Mouse (Mus musculus) granulocyte monocyte progenitor cell, adult 5-6 weeks (primary cell): Measurements from ENCODE around the gene Zfp3. TPM values are rescaled to one million over a fixed set of nuclear protein-coding genes. Genes with fewer than 3 reads are reported as not detected.
"Not testable (repeated sequence)": the region's sequence is repeated elsewhere in the genome, so short reads cannot be mapped to it uniquely, and the experiment has no call there.

Experiments
- ATAC-seq: replicated peaks from 2 replicates; pipeline ENCODE4 v1.8.0; 2016; ENCODE audit warnings: mild to moderate bottlenecking, moderate TSS enrichment, inconsistent platforms; ENCODE audit not compliant: poor library complexity, severe bottlenecking
- total RNA-seq, 2 experiments: library from RNA; stranded (forward) in 1 of 2; stranded (reverse) in 1 of 2; fragments of 200-712, 200-1000 nt in 1 of 2; fragments of >200 nt in 1 of 2; fragmentation: Nextera tagmentation in 1 of 2; gene quantifications; 2 replicates each; pipeline ENCODE4 v1.2.3; 2014 to 2017

Zfp3 gene
- total RNA-seq, 2 experiments from 2014 or later, result 0.26 to 2.1 TPM

GRCm38 (mm10) chr11:70754958-70755357 lies 9.1 kb upstream of the Zfp3 start:
- ATAC-seq, result no peak

GRCm38 (mm10) chr11:70755645-70756044 lies 8.4 kb upstream of the Zfp3 start:
- ATAC-seq, result peak; percentile 92

DNA sequence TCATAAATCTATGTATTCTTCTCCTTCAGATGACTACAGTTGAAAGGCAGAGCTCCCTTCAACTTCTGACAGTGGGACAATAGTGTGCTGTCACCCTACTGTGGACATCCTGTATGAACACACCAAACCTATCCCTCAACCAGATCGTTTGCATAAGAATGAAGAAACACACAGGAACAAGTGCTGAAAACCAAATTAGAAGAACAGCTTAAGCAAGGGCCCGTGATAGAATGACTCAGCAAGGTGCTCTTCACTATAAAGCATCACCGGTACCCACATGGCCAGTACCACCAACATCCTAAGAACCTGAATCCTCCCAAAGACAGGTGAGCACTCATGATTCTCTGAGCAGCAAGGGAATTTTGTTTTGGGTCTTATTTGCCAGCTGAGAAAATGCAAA lies 3.6 kb upstream of the Zfp3 start:
- ATAC-seq, result peak; percentile 29; the same call in 1 of the 2 replicates

DNA sequence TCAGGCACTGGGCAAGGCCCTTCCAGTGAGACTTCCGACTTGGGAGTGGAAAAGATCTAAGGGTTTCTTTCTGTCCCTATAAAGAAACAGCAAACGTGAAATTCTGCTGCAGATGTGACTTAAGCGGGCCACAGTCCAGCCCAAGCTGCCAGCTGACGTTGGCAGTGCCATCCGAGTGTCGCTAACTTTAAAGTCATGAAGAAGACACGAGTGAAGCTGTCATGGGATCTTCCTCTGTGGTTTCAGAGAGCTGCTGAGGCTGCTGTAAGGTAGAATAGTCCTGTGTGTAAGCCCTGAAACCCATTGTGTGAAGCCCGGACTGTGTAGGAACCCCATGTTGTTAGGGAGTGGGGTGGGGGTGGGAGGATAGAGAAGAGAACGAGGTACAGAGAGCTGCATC lies 1.4 kb upstream of the Zfp3 start:
- no peak for ATAC-seq

DNA sequence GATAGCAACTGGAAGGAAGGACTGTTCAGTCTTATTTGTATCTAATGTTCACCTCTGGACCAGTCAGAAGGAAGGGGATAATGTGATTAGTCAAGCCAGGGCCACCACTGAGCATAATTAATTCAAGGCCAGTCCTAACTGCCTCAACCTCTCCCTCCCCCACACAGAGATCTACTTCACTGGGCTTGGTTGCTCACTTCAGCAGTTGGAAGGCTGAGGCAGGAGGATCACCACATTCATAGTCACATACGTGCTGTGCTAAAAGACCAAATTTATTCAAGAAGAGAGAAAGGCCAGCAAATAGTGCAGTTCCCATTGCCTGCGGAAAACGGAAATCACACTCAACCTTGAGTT lies 450 bp upstream of the Zfp3 start:
- ATAC-seq, result no peak

DNA sequence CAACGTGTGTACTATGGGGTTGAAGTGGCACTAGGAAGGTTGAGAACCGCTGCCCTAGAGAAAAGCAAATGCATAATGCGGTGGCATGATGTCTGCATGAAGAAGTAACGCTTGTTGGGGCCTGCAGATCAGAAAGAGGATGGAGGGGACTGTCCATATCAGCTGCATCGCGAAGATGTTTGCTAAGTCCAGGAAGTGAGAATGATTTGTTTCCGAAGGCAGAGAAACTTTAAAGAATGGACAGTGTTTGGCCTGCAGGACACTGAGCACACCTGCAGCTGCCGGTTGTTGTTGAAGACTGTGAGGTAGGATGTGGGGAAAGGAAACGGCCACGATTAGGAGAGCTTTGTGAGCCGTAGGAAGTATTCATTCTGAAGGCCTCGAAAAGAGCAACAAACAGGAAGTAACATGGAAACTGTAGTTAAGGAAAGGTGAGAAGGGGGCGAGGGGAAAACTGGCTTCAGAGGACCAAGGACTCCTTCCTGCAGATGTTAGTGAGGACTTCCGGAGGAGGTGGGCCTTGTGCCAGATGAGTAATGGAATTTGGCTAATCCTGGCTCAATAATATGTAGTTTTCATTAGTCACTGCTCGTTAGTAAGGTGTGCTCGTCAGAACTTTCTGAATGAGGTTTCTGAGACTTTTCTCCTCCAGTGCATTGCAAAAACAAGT lies 1.9 kb downstream of the Zfp3 start:
- no peak for ATAC-seq

- ATAC-seq, result no peak
Observed at GRCm38 (mm10) chr11:70770804-70771203, 6.8 kb downstream of the Zfp3 start.

DNA sequence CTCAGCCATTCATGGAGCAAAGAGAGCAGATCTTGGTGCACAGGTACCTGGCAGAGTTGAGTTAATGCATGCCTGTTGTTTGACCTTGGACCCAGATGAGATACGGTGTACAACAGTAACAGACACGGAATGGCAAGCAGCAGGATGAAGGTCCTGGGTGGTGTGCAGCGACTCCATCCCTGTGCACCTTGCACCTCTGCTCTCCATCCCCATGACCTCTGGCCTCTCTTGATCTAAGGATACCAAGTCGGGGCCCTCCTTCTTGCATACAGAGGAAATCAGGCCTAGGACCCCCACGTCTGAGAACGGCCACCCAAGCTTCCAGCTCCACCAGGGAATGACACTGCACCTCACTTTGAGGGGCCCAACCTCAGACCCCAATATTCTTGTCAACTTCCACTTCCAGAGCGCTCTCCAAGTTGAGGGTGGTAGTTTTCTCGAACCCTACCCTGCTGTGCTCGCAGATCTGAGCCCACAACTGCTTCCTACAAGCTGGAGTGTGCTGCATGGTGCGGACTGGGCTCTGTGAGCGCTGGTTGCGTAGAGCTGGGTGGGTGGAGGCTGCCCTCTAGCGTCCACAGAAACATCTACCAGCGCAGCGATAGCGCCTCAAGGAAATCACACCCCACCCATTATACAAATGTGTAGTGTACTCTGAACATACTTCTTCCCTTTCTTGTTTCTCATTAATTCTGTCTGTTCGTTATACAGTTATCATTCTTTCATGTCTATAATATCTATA lies 13.0 kb downstream of the Zfp3 start:
- ATAC-seq, result peak; percentile 97

DNA sequence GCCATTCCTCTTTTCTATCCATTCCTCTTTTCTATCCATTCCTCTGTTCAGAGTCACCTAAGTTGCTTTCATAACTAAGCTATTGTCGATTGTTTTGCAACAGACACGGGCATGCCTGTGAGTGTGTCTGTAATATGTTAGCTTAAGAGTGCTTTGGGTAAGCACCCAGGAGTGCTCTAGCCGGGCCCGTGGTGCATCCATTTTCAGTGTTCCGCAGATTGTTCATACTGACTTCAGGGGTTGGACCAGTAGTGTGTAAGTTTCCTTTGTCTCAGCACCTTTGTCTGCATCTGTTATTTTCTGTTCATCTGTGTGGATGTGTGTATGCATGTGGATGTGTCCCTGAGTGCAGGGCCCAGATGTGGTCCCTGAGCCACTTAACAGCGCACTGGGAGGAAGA lies 13.6 kb downstream of the Zfp3 start:
- no peak for ATAC-seq

- not testable (repeated sequence) for ATAC-seq
Observed at GRCm38 (mm10) chr11:70778058-70778457, 14.0 kb downstream of the Zfp3 start.

DNA sequence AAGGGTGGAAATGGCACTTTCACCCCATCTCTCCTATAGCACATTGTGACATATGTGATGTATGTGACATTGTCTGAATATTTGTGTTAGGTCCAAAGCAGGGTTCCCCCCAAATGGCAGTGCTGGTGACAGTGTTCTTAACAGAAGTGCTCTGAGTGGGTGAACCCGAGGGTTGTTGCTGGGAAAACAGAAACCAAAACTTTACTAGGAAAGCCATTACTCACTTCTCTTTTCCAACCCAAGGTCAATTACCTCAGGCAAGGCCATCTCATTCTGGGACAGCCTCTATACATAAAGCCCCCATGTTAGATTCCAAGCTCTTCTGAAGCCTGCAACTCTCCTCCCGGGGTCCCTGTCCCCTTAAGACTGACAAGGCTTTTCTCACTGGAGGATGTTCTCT lies 21.9 kb downstream of the Zfp3 start:
- peak; percentile 46 for ATAC-seq

DNA sequence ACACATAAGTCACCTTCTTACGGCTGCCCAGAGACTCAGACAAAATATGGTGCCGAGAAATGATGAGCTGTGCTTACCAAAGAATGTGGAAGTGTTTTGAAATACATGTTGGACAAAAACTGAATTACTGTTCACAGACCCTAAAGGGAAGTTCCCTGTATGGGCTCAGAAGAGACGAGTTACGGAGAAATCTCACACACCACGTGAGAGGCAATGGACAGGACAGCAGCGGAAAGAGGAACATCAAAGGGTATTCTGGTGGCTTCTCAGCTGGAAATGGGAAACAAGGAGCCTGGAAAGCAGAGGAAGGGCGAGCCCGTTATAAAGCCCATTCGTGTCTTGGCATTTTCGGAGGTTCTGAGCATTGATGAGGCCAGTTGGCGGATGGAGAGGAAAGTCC lies 23.0 kb downstream of the Zfp3 start:
- peak; percentile 74 for ATAC-seq

DNA sequence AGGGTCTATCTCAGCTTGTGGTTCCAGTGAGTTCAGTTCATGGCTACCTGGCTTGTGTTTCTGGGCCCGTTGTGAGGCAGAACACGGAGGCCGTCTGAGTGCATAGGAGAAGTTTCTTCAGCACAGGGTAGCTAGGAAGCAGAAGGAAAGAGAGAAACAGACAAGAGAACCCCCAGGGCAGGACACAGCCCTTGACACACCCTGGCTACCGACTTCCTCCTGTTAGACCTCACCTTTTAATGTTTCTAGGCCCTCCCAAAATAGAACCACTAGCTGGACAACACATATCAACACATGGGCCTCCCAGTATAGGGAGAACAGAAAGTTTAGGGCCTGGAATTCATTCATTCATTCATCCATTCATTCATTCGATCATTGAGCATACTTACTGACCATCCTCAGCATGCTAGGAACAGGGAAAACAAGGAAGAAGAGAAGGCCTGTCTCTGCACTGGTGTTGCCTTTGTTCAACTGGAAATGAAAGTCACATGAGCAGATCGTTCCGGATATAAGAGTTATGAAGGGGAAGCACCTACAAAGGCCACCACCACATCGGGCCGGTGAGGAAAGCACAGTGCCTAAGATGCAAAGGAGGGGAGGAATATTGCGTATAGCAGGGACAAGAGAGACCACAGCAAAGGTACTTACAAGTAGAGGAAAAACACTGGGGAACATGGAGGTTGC lies 25.1 kb downstream of the Zfp3 start:
- peak; percentile 49 for ATAC-seq

DNA sequence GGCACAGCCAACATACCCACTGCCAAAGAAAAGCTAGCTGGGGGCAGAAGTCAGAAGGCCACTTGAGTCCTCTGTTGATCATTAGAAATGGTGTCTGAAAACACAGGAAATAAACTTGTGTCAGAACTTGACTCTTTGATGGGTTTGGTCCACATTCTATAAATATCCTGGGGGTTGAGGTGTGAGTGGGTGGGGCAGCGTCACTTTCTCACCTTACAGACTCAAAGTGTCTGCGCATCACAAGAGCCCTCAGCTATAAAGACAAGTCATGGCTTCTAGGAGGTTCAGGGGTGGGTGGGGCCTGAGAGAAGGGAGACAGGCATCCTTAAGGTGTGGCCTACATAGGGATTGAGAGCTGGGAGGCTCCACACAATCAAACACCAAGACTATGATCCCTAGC lies 26.4 kb downstream of the Zfp3 start:
- no peak for ATAC-seq

DNA sequence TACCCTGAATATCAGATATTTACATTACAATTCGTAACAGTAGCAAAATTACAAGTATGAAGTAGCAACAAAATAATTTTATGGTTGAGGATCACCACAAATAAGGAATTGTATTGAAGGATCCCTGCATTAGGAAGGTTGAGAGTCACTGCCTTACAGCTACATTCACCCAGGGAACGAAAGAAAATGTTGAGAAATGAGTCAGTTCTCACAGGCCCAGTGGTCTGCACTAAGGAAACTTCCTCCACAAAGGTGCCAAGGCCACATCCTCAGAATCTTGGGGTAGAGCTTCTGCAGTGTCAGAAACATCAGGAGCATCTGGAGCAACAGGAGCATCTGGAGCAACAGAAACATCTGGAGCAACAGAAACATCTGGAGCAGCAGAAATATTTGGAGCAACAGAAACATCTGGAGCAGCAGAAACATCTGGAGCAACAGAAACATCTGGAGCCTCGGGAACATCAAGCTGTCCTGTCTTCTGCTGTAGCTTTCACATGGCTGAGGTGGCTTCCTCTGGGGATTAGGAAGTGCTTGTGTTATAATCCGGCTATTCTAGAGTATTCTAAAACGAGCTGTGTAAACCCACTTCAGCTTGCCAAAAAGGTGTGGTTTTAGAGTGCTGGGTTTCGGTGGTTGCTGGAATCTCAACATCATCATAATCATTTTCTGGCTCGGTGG lies 27.0 kb downstream of the Zfp3 start:
- ATAC-seq, result no peak

- ATAC-seq, result peak; percentile 23
Observed at GRCm38 (mm10) chr11:70791676-70792075, 27.7 kb downstream of the Zfp3 start.

DNA sequence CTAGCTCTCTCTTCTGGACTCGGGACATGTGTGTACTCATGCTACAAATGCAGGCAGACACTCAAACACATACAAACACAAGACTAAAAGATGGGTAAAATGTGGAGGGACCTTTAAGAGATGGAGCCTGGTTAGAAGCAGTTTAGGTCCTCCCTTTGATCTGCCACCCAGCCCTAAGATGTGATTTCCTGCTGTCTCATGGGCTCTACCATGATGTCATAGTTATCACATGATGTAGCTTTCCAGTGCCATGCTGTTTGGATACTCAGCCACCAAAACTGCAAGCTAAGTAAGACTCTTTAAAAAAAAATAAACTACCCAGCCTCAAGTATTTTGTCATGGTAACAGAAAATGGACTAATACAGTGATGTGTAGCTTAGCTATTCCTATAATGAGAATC lies 28.4 kb downstream of the Zfp3 start:
- ATAC-seq, result no peak

- no peak for ATAC-seq
Observed at GRCm38 (mm10) chr11:70802208-70802864, 38.3 kb downstream of the Zfp3 start.

DNA sequence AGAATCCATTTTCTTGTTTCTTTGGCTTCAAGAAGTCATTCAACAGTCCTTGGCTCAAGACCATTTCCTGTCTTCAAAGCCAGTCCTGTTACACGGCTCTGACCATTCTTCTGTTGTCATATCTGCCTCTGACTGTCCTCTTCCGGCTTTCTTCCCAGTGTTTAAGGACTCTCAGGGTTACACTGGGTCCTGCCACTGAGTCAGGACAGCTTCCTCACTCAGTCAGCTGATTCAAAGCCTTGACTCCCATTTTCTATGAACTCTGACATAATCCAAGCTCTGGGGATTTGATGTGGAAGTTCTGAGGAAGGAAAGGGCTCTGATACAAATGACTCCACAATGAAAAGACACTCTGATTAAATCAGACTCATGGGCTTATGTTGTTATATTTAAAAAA lies 38.9 kb downstream of the Zfp3 start:
- ATAC-seq, result no peak

- peak; percentile 87 for ATAC-seq
Observed at GRCm38 (mm10) chr11:70803711-70804200, 39.7 kb downstream of the Zfp3 start.
